Mouse (Mus musculus) hindbrain, embryonic 11.5 days (tissue): ENCODE measurements around the gene Sept9. TPM values are rescaled to one million over a fixed set of nuclear protein-coding genes. Genes with fewer than 3 reads are reported as not detected.
A peak's percentile ranks its signal among the peaks of the same experiment; 100 is the strongest.
"Not testable (repeated sequence)": the region's sequence is repeated elsewhere in the genome, so short reads cannot be mapped to it uniquely, and the experiment has no call there.

Source experiments
- ATAC-seq: fragments of 200-750 bp; cut with Nextera tagmentation; 2 replicates; pipeline ENCODE4 v1.8.0; 2017; ENCODE audit warnings: mild to moderate bottlenecking, moderate TSS enrichment, moderate library complexity; ENCODE audit not compliant: low FRiP score
- DNase-seq: peaks from one replicate; pipeline ENCODE4 v3.0.0-alpha.2; 2015; ENCODE audit warnings: low spot score
- H3K27ac ChIP-seq: fragments of 300-500 bp; sonication (generic); 2 replicates; pipeline ENCODE4 v1.5.1; 2014; ENCODE audit warnings: mild to moderate bottlenecking, low read depth, low read length
- H3K27me3 ChIP-seq: fragments of 300-500 bp; sonication (generic); 2 replicates; pipeline ENCODE4 v1.6.1; 2014; ENCODE audit warnings: mild to moderate bottlenecking, low read length, moderate library complexity, mixed read lengths; ENCODE audit not compliant: control insufficient read depth, insufficient read depth
- H3K36me3 ChIP-seq: fragments of 300-500 bp; sonication (generic); 2 replicates; pipeline ENCODE4 v1.6.1; 2014; ENCODE audit warnings: mild to moderate bottlenecking, low read length, moderate library complexity, mixed read lengths; ENCODE audit not compliant: control insufficient read depth, insufficient read depth
- H3K4me1 ChIP-seq: fragments of 300-500 bp; sonication (generic); replicated peaks from 2 replicates; pipeline ENCODE4 v1.6.1; 2014; ENCODE audit warnings: low read length, mixed read lengths; ENCODE audit not compliant: control insufficient read depth, insufficient read depth
- H3K4me2 ChIP-seq: fragments of 300-500 bp; sonication (generic); replicated peaks from 2 replicates; pipeline ENCODE4 v1.6.1; 2014; ENCODE audit warnings: mild to moderate bottlenecking, low read depth, low read length
- H3K4me3 ChIP-seq: fragments of 300-500 bp; sonication (generic); 2 replicates; pipeline ENCODE4 v1.5.1; 2014; ENCODE audit warnings: low read depth, low read length
- H3K9ac ChIP-seq: fragments of 300-500 bp; sonication (generic); 2 replicates; pipeline ENCODE4 v1.6.1; 2014; ENCODE audit warnings: low read depth, low read length
- H3K9me3 ChIP-seq: fragments of 300-500 bp; sonication (generic); 2 replicates; pipeline ENCODE4 v1.6.1; 2016; ENCODE audit warnings: low read length; ENCODE audit not compliant: control insufficient read depth
- WGBS: fragments of 180-500 bp; shearing (Covaris S2); extraction: QIAGEN DNeasy Blood & Tissue Kit; methylation state at CpG from one replicate; pipeline ENCODE4 v1.1.7; 2014; 5-methylcytosine and 5-hydroxymethylcytosine counted together
- polyA plus RNA-seq: library from polyadenylated mRNA; unstranded; fragments of >200 nt; fragmentation: Nextera tagmentation; extraction: Ambion mirVana; gene quantifications from 2 replicates; pipeline ENCODE4 v1.2.1, GENCODE M21; 2014

Gene Sept9
- polyA plus RNA-seq, 1 experiment from 2014 or later = 126 TPM

DNA sequence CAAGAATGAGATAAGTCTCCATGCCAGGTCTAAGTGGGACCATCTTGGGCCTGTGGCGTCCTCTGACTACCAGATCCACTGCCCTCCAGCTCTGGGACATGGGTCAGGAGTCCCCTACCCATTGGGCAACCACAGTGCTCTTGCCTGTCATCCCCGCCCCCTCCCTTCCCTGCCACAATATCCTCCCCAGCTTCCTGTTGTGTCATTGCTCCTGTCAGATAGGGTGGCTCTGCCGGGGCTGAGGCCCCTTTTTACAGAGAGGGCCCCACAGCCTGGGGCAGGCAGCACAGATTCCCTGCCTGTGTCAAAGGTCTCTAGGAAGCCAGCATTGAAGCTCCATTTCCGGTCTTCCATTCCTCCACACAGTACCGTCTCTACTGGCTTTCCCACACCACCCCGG lies 134.6 kb downstream of the Sept9 start:
- peak overlapping the region; percentile 74 for H3K4me2 ChIP-seq
- H3K9ac ChIP-seq = peak overlapping the region; percentile 31; the same call in 1 of the 2 replicates
- peaks cover 29% of the 10 kb centered on the region for H3K4me1 ChIP-seq
- H3K27me3 ChIP-seq = no peaks in the 10 kb centered on the region
- ATAC-seq = no peak
- peak overlapping the region; percentile 30; the same call in 1 of the 2 replicates for H3K27ac ChIP-seq
- no peaks in the 10 kb centered on the region for H3K36me3 ChIP-seq
- H3K4me3 ChIP-seq = 0 out of 2 replicates have a peak overlapping the region, but pooled peaks have one; percentile 57
- 44% methylated on average over 6 of the region's 6 CpGs for WGBS
- DNase-seq = no peak
- no peaks in the 10 kb centered on the region for H3K9me3 ChIP-seq

GRCm38 (mm10) chr11:117335146-117335545 lies 135.7 kb downstream of the Sept9 start:
- peaks cover 30% of the 10 kb centered on the region for H3K4me1 ChIP-seq

DNA sequence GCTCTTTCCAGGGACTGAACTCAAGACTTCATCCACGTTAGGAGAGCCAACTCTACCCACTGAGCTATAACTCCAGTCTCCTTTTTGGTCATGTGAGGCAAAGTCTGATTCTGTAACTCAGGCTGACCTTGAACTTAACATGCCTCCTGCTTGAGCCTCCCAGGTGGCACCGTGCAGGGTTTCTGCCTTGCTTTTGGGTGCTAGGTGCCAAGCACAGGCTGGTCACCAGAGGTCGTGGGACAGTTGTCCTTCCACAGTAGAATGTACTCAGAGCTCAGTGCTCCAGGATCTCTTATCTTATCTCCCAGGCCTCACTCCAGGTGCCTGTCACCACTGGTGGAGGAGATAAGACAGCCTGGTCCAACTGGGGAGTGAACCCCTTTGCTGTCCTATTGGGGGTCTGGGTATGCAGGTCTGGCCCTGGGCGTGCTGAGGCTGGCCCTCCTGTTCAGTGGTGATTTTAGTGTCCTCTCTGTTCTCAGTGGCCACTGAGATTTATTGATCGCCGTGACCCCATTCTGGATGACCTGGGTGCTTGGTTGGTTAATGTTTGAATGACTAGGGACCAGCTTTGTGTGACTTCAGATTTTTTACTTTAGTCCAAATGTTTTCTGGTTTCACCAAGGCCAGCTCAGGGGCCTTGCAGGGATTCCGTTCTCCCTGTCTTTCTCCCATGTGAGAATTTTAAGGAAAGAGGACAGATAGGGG lies 136.8 kb downstream of the Sept9 start:
- Histone ChIP-seq H3K4me2 (no peak overlapping the region), H3K36me3 (no peaks in the 10 kb centered on the region), H3K4me1 (peaks cover 30% of the 10 kb centered on the region), H3K9me3 (no peaks in the 10 kb centered on the region), H3K27ac (no peak overlapping the region), H3K4me3 (no peak overlapping the region), H3K27me3 (no peaks in the 10 kb centered on the region), H3K9ac (no peak overlapping the region)
- ATAC-seq (no peak), DNase-seq (no peak)
- WGBS = 90% methylated on average over 7 of the region's 7 CpGs

More at GRCm38 (mm10) chr11:117335146-117335545, 135.7 kb downstream of the Sept9 start:
- H3K36me3 ChIP-seq = no peaks in the 10 kb centered on the region
- no peak for ATAC-seq
- no peak overlapping the region for H3K27ac ChIP-seq
- 89% methylated on average over 2 of the region's 2 CpGs for WGBS
- H3K9ac ChIP-seq = no peak overlapping the region
- no peak for DNase-seq
- no peak overlapping the region for H3K4me2 ChIP-seq
- no peak overlapping the region for H3K4me3 ChIP-seq
- H3K27me3 ChIP-seq = no peaks in the 10 kb centered on the region
- no peaks in the 10 kb centered on the region for H3K9me3 ChIP-seq

GRCm38 (mm10) chr11:117337749-117338148 lies 138.3 kb downstream of the Sept9 start:
- no peaks in the 10 kb centered on the region for H3K27me3 ChIP-seq
- DNase-seq = no peak
- H3K4me3 ChIP-seq = no peak overlapping the region
- no peak for ATAC-seq
- 87% methylated on average over 9 of the region's 9 CpGs for WGBS
- H3K9ac ChIP-seq = no peak overlapping the region
- peaks cover 29% of the 10 kb centered on the region for H3K4me1 ChIP-seq
- no peaks in the 10 kb centered on the region for H3K36me3 ChIP-seq
- no peak overlapping the region for H3K4me2 ChIP-seq
- no peaks in the 10 kb centered on the region for H3K9me3 ChIP-seq
- no peak overlapping the region for H3K27ac ChIP-seq

DNA sequence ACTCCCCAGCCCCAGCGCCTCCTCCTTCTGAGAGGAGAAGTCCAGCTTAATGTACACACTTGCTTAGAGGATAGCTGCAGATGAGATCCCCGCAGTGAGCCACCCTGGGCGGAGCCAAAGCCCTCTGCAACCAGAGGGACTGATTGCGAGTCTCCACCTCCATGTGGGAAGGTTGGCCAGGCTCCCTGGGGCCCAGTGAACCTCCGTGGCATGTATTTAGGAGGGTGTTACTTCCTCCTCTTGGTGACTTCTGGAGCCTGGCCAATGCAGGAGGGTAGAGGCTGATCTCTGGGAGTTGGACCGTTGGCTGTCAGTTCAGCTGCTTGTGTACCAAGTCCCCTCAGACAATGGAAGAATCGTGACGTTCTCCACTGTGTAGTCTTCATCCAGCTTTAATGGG lies 139.0 kb downstream of the Sept9 start:
- Histone ChIP-seq H3K4me3 (no peak overlapping the region), H3K27ac (no peak overlapping the region), H3K9me3 (no peaks in the 10 kb centered on the region), H3K4me2 (no peak overlapping the region), H3K4me1 (peaks cover 27% of the 10 kb centered on the region), H3K27me3 (no peaks in the 10 kb centered on the region), H3K9ac (no peak overlapping the region), H3K36me3 (no peaks in the 10 kb centered on the region)
- WGBS = 75% methylated on average over 8 of the region's 8 CpGs
- DNase-seq (no peak), ATAC-seq (no peak)

DNA sequence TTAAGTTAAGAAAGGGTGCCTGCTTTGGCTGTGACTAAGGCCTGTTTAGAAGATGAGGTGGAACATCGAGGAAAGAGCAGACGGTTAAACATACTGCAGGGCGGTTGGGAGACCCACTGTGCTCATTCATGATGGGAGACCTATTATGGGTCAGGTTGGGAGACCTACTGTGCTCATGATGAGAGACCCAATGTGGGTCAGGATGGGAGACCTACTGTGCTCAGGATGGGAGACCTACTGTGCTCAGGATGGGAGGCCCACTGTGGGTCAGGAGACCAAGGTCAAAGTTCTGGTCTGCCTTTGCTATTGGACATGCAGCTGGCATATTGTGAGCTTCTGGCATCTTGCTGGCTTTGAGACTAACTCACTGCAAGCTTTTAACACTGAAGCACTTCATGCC lies 139.6 kb downstream of the Sept9 start:
- ATAC-seq = no peak
- WGBS = 90% methylated on average over 3 of the region's 3 CpGs
- H3K4me1 ChIP-seq = peaks cover 24% of the 10 kb centered on the region

GRCm38 (mm10) chr11:117341218-117341617 lies 141.8 kb downstream of the Sept9 start:
- ATAC-seq = peak; percentile 41; the same call in 1 of the 2 replicates
- H3K4me2 ChIP-seq = no peak overlapping the region
- H3K9me3 ChIP-seq = no peaks in the 10 kb centered on the region
- no peaks in the 10 kb centered on the region for H3K27me3 ChIP-seq
- H3K9ac ChIP-seq = no peak overlapping the region
- peak overlapping the region; percentile 64; the same call in 1 of the 2 replicates for H3K27ac ChIP-seq
- DNase-seq = peak; percentile 49
- no peak overlapping the region for H3K4me3 ChIP-seq
- WGBS = 34% methylated on average over 7 of the region's 7 CpGs
- peaks cover 32% of the 10 kb centered on the region for H3K4me1 ChIP-seq
- H3K36me3 ChIP-seq = no peaks in the 10 kb centered on the region

More for the DNA sequence above, 139.6 kb downstream of the Sept9 start:
- Histone ChIP-seq H3K4me3 (no peak overlapping the region), H3K9ac (no peak overlapping the region), H3K27ac (no peak overlapping the region), H3K4me2 (no peak overlapping the region), H3K36me3 (no peaks in the 10 kb centered on the region), H3K9me3 (no peaks in the 10 kb centered on the region), H3K27me3 (no peaks in the 10 kb centered on the region)
- DNase-seq = no peak

DNA sequence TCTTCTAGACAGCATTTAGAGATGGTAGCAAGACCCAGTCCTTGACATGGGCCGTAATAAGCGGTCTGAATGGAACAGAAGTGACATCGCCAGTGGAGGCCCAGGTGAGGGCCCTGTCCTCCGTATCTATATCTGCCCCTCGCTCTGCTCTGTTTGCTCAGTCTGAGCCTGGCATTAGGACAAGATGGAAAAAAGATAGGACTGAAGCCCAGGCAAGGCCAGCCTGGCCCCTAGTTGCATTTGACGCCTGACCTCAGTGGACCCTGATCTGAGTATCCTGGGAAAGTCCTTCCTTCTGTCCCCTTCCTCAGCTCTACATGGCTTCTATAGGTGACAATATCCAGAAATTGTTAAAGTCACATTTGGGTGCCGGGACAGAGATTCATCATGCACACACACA lies 142.6 kb downstream of the Sept9 start:
- no peaks in the 10 kb centered on the region for H3K36me3 ChIP-seq
- no peaks in the 10 kb centered on the region for H3K27me3 ChIP-seq
- no peak overlapping the region for H3K4me2 ChIP-seq
- H3K9me3 ChIP-seq = no peaks in the 10 kb centered on the region
- 96% methylated on average over 7 of the region's 7 CpGs for WGBS
- ATAC-seq = no peak
- H3K27ac ChIP-seq = no peak overlapping the region
- peaks cover 35% of the 10 kb centered on the region for H3K4me1 ChIP-seq
- no peak overlapping the region for H3K4me3 ChIP-seq
- DNase-seq = no peak
- no peak overlapping the region for H3K9ac ChIP-seq

GRCm38 (mm10) chr11:117342490-117342889 lies 143.0 kb downstream of the Sept9 start:
- ATAC-seq, H3K4me2 ChIP-seq, DNase-seq, H3K27me3 ChIP-seq, H3K27ac ChIP-seq, H3K9me3 ChIP-seq, H3K36me3 ChIP-seq, H3K4me3 ChIP-seq, H3K9ac ChIP-seq: not testable (repeated sequence)
- H3K4me1 ChIP-seq = peaks cover 39% of the 10 kb centered on the region
- WGBS = 93% methylated on average over 4 of the region's 6 CpGs
